Comparison of ENCODE assay signal across 14 mouse cellular contexts in the genomic region with DNA sequence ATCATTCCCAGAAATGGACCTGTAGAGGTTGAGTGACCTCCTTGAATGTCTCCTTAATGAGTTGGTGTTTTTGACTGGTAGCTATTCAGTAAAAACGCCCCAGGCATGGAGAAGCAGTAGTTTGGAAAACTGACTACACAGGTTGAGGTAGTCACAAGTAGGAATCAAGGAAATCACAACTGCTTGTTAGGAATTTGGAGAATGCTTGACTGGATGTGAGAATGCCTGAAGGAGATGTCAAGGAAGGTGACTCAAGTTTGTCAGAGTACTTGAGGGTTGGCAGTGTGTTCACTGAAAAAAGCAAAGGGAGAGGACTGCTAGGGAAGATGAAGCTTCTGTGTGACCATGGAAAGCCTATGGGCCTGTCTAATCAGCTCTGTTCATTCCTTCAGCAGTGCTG. TPM values are rescaled to one million over a fixed set of nuclear protein-coding genes. Genes with fewer than 3 reads are reported as not detected.
DNase-seq lines count a peak whose midpoint lies in the region; ATAC-seq and TF ChIP-seq lines count a peak whose summit lies in the region.
"Had no signal": no experiment of that assay in that cellular context is flagged by ENCODE, and none has a peak within 500 bp of the region (broad histone marks: within the 10 kb centered on the region; RNA-seq: fewer than 3 reads in every experiment).

No protein-coding gene starts in this region.

- H3K36me3 ChIP-seq in heart, embryonic 14.5 days (ENCODE audit: control insufficient read depth, insufficient read depth, low read length): peaks cover 5% of the 10 kb centered on the region; the same call in 1 of the 2 replicates
- H3K36me3 ChIP-seq in lung, postnatal 0 days (ENCODE audit: insufficient read depth, low read length): no peaks in the 10 kb centered on the region
- H3K36me3 ChIP-seq in ES-Bruce4 (ENCODE audit: control insufficient read depth, insufficient read depth, low read length, poor library complexity, severe bottlenecking): no peaks in the 10 kb centered on the region; the same call in 1 of the 2 replicates
- H3K36me3 ChIP-seq in embryonic facial prominence, embryonic 13.5 days: peaks cover 29% of the 10 kb centered on the region
- H3K36me3 ChIP-seq in intestine, postnatal 0 days (ENCODE audit: control insufficient read depth, insufficient read depth): no peaks in the 10 kb centered on the region

- peaks cover 3 to 31% of the 10 kb centered on the region in 2 experiments; a peak in 3 of 4 replicates for H3K4me1 ChIP-seq in heart, embryonic 14.5 days (ENCODE audit: control insufficient read depth in 2 of 2, insufficient read depth in 2 of 2, low read length in 2 of 2)
- peaks cover 21% of the 10 kb centered on the region for H3K4me1 ChIP-seq in lung, postnatal 0 days (ENCODE audit: insufficient read depth, low read depth, low read length)
- H3K4me1 ChIP-seq in ES-Bruce4 (ENCODE audit: control insufficient read depth, insufficient read depth, low read length): peaks cover 2% of the 10 kb centered on the region
- peaks cover 23% of the 10 kb centered on the region for H3K4me1 ChIP-seq in embryonic facial prominence, embryonic 13.5 days
- peaks cover 7% of the 10 kb centered on the region for H3K4me1 ChIP-seq in intestine, postnatal 0 days (replicated peaks; ENCODE audit: control insufficient read depth, insufficient read depth, low read length)
- H3K4me1 ChIP-seq: intestine, embryonic 15.5 days had no signal

- no peak overlapping the region for H3K9ac ChIP-seq in heart, embryonic 14.5 days (ENCODE audit: low read length)
- H3K9ac ChIP-seq in lung, postnatal 0 days (replicated peaks; ENCODE audit: low read depth): no peak overlapping the region
- H3K9ac ChIP-seq in ES-Bruce4 (ENCODE audit: low read depth, poor library complexity, severe bottlenecking): peak overlapping the region; percentile 35; the same call in 1 of the 2 replicates
- no peak overlapping the region for H3K9ac ChIP-seq in embryonic facial prominence, embryonic 13.5 days
- no peak overlapping the region for H3K9ac ChIP-seq in intestine, postnatal 0 days (ENCODE audit: low read depth, low read length)
- H3K9ac ChIP-seq: intestine, embryonic 15.5 days; liver, embryonic 15.5 days had no signal

- no peak for TF ChIP-seq CTCF in lung, postnatal 0 days (IDR thresholded peaks at IDR 0.05)
- TF ChIP-seq CTCF in ES-Bruce4 (IDR thresholded peaks at IDR 0.05; ENCODE audit: low read depth, low read length): no peak
- no peak for TF ChIP-seq CTCF in intestine, postnatal 0 days (IDR thresholded peaks at IDR 0.05; ENCODE audit: low read depth)

- no peak overlapping the region for H3K27ac ChIP-seq in heart, embryonic 14.5 days (replicated peaks in 1 of 2; ENCODE audit: control insufficient read depth in 1 of 2, insufficient read depth in 1 of 2, low read depth in 2 of 2, low read length in 2 of 2)
- no peak overlapping the region for H3K27ac ChIP-seq in lung, postnatal 0 days (ENCODE audit: low read length)
- peak overlapping the region; percentile 73 for H3K27ac ChIP-seq in ES-Bruce4 (ENCODE audit: insufficient read depth, low read length)
- no peak overlapping the region for H3K27ac ChIP-seq in embryonic facial prominence, embryonic 13.5 days
- no peak overlapping the region for H3K27ac ChIP-seq in intestine, postnatal 0 days (ENCODE audit: low read depth, low read length)
- H3K27ac ChIP-seq: intestine, embryonic 15.5 days; liver, embryonic 15.5 days had no signal

- no peak for ATAC-seq in heart, embryonic 14.5 days (ENCODE audit: insufficient number of reproducible peaks, insufficient read depth, low FRiP score, low read depth)
- peak; percentile 41 for ATAC-seq in lung, postnatal 0 days
- no peak for ATAC-seq in embryonic facial prominence, embryonic 13.5 days (ENCODE audit: insufficient number of reproducible peaks, insufficient read depth, low FRiP score, low TSS enrichment, low read depth)
- ATAC-seq in intestine, postnatal 0 days: no peak
- ATAC-seq: intestine, embryonic 15.5 days had no signal

- DNase-seq in heart, adult 18-20 months: no peak
- peak; percentile 92 for DNase-seq in lung, postnatal 0 days (ENCODE audit: low spot score)
- DNase-seq in lung, postnatal 14 days: no peak
- DNase-seq in embryo, embryonic 10.5 days (ENCODE audit: low spot score): no peak
- DNase-seq: cerebellum, adult 2 months; heart, adult 11 months; heart, postnatal 14 days; kidney, postnatal 10 days had no signal

- H3K4me3 ChIP-seq in heart, embryonic 14.5 days (ENCODE audit: control insufficient read depth in 1 of 2, insufficient read depth in 1 of 2, low read depth in 1 of 2, low read length in 2 of 2): no peak overlapping the region
- H3K4me3 ChIP-seq in lung, postnatal 0 days (ENCODE audit: low read depth, low read length): no peak overlapping the region
- no peak overlapping the region for H3K4me3 ChIP-seq in ES-Bruce4 (ENCODE audit: low read depth, low read length)
- no peak overlapping the region for H3K4me3 ChIP-seq in embryonic facial prominence, embryonic 13.5 days
- H3K4me3 ChIP-seq in intestine, postnatal 0 days (ENCODE audit: low read depth, low read length): no peak overlapping the region
- H3K4me3 ChIP-seq: intestine, embryonic 15.5 days had no signal

- TF ChIP-seq EP300 in lung, postnatal 0 days (IDR thresholded peaks at IDR 0.05): peak; percentile 89
- TF ChIP-seq EP300 in ES-Bruce4 (IDR thresholded peaks at IDR 0.05; ENCODE audit: insufficient read depth, low read depth, low read length): no peak

- 84% methylated on average over 1 of the region's 1 CpGs for WGBS in heart, embryonic 14.5 days
- 53% methylated on average over 1 of the region's 1 CpGs for WGBS in lung, postnatal 0 days
- WGBS in embryonic facial prominence, embryonic 13.5 days: 89% methylated on average over 1 of the region's 1 CpGs
- 90% methylated on average over 1 of the region's 1 CpGs for WGBS in intestine, postnatal 0 days

- H3K4me2 ChIP-seq in heart, embryonic 14.5 days (ENCODE audit: low read length): peak overlapping the region; percentile 88; the same call in 1 of the 2 replicates
- H3K4me2 ChIP-seq in lung, postnatal 0 days (replicated peaks; ENCODE audit: low read depth, low read length): peak overlapping the region; percentile 81; the same call in 1 of the 2 replicates
- H3K4me2 ChIP-seq in embryonic facial prominence, embryonic 13.5 days: 0 out of 2 replicates have a peak overlapping the region, but pooled peaks have one; percentile 75
- H3K4me2 ChIP-seq in intestine, postnatal 0 days (replicated peaks; ENCODE audit: low read depth): no peak overlapping the region

- H3K9me3 ChIP-seq in heart, embryonic 14.5 days (ENCODE audit: control insufficient read depth, low read length): no peaks in the 10 kb centered on the region
- H3K9me3 ChIP-seq in lung, postnatal 0 days (ENCODE audit: low read length): no peaks in the 10 kb centered on the region
- H3K9me3 ChIP-seq in ES-Bruce4 (replicated peaks; ENCODE audit: control insufficient read depth, insufficient read depth, low read length, poor library complexity, severe bottlenecking): no peaks in the 10 kb centered on the region
- 0 out of 2 replicates have a peak, but pooled peaks cover 4% of the 10 kb centered on the region for H3K9me3 ChIP-seq in embryonic facial prominence, embryonic 13.5 days
- no peaks in the 10 kb centered on the region for H3K9me3 ChIP-seq in intestine, postnatal 0 days (ENCODE audit: control insufficient read depth)
- H3K9me3 ChIP-seq: intestine, embryonic 15.5 days; liver, embryonic 15.5 days had no signal

- TF ChIP-seq POLR2A in ES-Bruce4 (IDR thresholded peaks at IDR 0.05; ENCODE audit: insufficient read depth, low read length): no peak

- H3K27me3 ChIP-seq in heart, embryonic 14.5 days (ENCODE audit: control insufficient read depth, insufficient read depth, low read length): no peaks in the 10 kb centered on the region
- H3K27me3 ChIP-seq in lung, postnatal 0 days (replicated peaks; ENCODE audit: insufficient read depth, low read length): no peaks in the 10 kb centered on the region
- no peaks in the 10 kb centered on the region for H3K27me3 ChIP-seq in ES-Bruce4 (ENCODE audit: control insufficient read depth, insufficient read depth, low read length, poor library complexity, severe bottlenecking)
- no peaks in the 10 kb centered on the region for H3K27me3 ChIP-seq in embryonic facial prominence, embryonic 13.5 days
- H3K27me3 ChIP-seq in intestine, postnatal 0 days (replicated peaks; ENCODE audit: control insufficient read depth, insufficient read depth, low read length): no peaks in the 10 kb centered on the region
- H3K27me3 ChIP-seq: intestine, embryonic 15.5 days; liver, embryonic 15.5 days had no signal

RNA-seq across cellular contexts. Expression of gene Gabpb1, which starts 1.2 kb away (rescaled TPM):
- polyA plus RNA-seq in heart, embryonic 14.5 days (2014; fragmentation: Nextera tagmentation; extraction: Ambion mirVana): 33.4 and 34.0 TPM in 2 replicates
- total RNA-seq in heart, adult 18-20 months (2021): 10 to 100 TPM in 1 of 2 experiments, 1 to 10 TPM in 1; 8.8 to 10.0 TPM
- polyA plus RNA-seq in lung, postnatal 0 days (2015; fragmentation: Nextera tagmentation; extraction: Ambion mirVana): 24.5 and 33.0 TPM in 2 replicates
- 70.4 and 72.3 TPM in 2 replicates for polyA plus RNA-seq in ES-Bruce4 (2011; ENCODE audit: insufficient read depth, insufficient read length, low read depth, missing spikeins)
- polyA plus RNA-seq in embryonic facial prominence, embryonic 13.5 days (2015; fragmentation: Nextera tagmentation; extraction: Ambion mirVana): 56.4 and 57.0 TPM in 2 replicates
- 13.8 and 14.7 TPM in 2 replicates for polyA plus RNA-seq in intestine, postnatal 0 days (2015; fragmentation: Nextera tagmentation; extraction: Ambion mirVana)

RNA-seq across cellular contexts. Expression of gene Usp8, which starts 29.8 kb away (rescaled TPM):
- 32.1 and 32.8 TPM in 2 replicates for polyA plus RNA-seq in heart, embryonic 14.5 days (2014; fragmentation: Nextera tagmentation; extraction: Ambion mirVana)
- 10 to 100 TPM; 27.3 to 29.9 TPM for total RNA-seq in heart, adult 18-20 months (2021)
- polyA plus RNA-seq in lung, postnatal 0 days (2015; fragmentation: Nextera tagmentation; extraction: Ambion mirVana): 36.9 and 45.6 TPM in 2 replicates
- 66.3 and 75.3 TPM in 2 replicates for polyA plus RNA-seq in ES-Bruce4 (2011; ENCODE audit: insufficient read depth, insufficient read length, low read depth, missing spikeins)
- 36.5 and 43.4 TPM in 2 replicates for polyA plus RNA-seq in embryonic facial prominence, embryonic 13.5 days (2015; fragmentation: Nextera tagmentation; extraction: Ambion mirVana)
- polyA plus RNA-seq in intestine, postnatal 0 days (2015; fragmentation: Nextera tagmentation; extraction: Ambion mirVana): 17.7 and 18.0 TPM in 2 replicates

RNA-seq across cellular contexts. Expression of gene Hdc, which starts 58.3 kb away (rescaled TPM):
- 5.5 and 6.2 TPM in 2 replicates for polyA plus RNA-seq in heart, embryonic 14.5 days (2014; fragmentation: Nextera tagmentation; extraction: Ambion mirVana)
- total RNA-seq in heart, adult 18-20 months (2021): 1 to 10 TPM; 1.5 to 2.2 TPM
- polyA plus RNA-seq in lung, postnatal 0 days (2015; fragmentation: Nextera tagmentation; extraction: Ambion mirVana): 35.2 and 41.5 TPM in 2 replicates
- polyA plus RNA-seq in ES-Bruce4 (2011; ENCODE audit: insufficient read depth, insufficient read length, low read depth, missing spikeins): not detected in 2 replicates
- polyA plus RNA-seq in embryonic facial prominence, embryonic 13.5 days (2015; fragmentation: Nextera tagmentation; extraction: Ambion mirVana): 4.8 and 5.9 TPM in 2 replicates
- 0.92 and 1.2 TPM in 2 replicates for polyA plus RNA-seq in intestine, postnatal 0 days (2015; fragmentation: Nextera tagmentation; extraction: Ambion mirVana)
